Mouse (Mus musculus) hindbrain, postnatal 0 days (tissue): ENCODE measurements around the gene Arhgap32. TPM values are rescaled to one million over a fixed set of nuclear protein-coding genes. Genes with fewer than 3 reads are reported as not detected.

Experiments used
- ATAC-seq: fragments of 200-750 bp; cut with Nextera tagmentation; 2 replicates; pipeline ENCODE4 v1.8.0; 2017; ENCODE audit warnings: mild to moderate bottlenecking, moderate TSS enrichment, moderate library complexity
- DNase-seq: peaks from one replicate; pipeline ENCODE4 v3.0.0-alpha.2; 2015; ENCODE audit warnings: low spot score
- H3K27ac ChIP-seq: fragments of 300-500 bp; sonication (generic); 2 replicates; pipeline ENCODE4 v1.5.1; 2014; ENCODE audit warnings: mild to moderate bottlenecking
- H3K27me3 ChIP-seq: fragments of 300-500 bp; sonication (generic); 2 replicates; pipeline ENCODE4 v1.6.1; 2014; ENCODE audit warnings: low read length, mixed read lengths; ENCODE audit not compliant: insufficient read depth
- H3K36me3 ChIP-seq: fragments of 300-500 bp; sonication (generic); 2 replicates; pipeline ENCODE4 v1.6.1; 2014; ENCODE audit warnings: low read length, mixed read lengths; ENCODE audit not compliant: insufficient read depth
- H3K4me1 ChIP-seq: fragments of 300-500 bp; sonication (generic); 2 replicates; pipeline ENCODE4 v1.6.1; 2014; ENCODE audit warnings: antibody characterized with exemption, low read length, mixed read lengths; ENCODE audit not compliant: insufficient read depth
- H3K4me2 ChIP-seq: fragments of 300-500 bp; sonication (generic); 2 replicates; pipeline ENCODE4 v1.6.1; 2014; ENCODE audit warnings: low read depth, mild to moderate bottlenecking, low read length, moderate library complexity, mixed read lengths
- H3K4me3 ChIP-seq: fragments of 300-500 bp; sonication (generic); 2 replicates; pipeline ENCODE4 v1.5.1; 2014; ENCODE audit warnings: low read length
- H3K9ac ChIP-seq: fragments of 300-500 bp; sonication (generic); replicated peaks from 2 replicates; pipeline ENCODE4 v1.6.1; 2014; ENCODE audit warnings: mild to moderate bottlenecking, low read length, moderate library complexity, mixed read lengths
- H3K9me3 ChIP-seq: fragments of 300-500 bp; sonication (generic); 2 replicates; pipeline ENCODE4 v1.6.1; 2016; ENCODE audit warnings: low read length, mixed read lengths
- CTCF ChIP-seq: IDR thresholded peaks from 2 replicates; pipeline ENCODE4 v1.5.1; 2016; ENCODE audit warnings: antibody characterized with exemption, control low read depth, low read depth
- WGBS: fragments of 180-500 bp; shearing (Covaris S2); extraction: QIAGEN DNeasy Blood & Tissue Kit; methylation state at CpG from one replicate; pipeline ENCODE4 v1.1.7; 2014; 5-methylcytosine and 5-hydroxymethylcytosine counted together
- polyA plus RNA-seq: library from polyadenylated mRNA; unstranded; fragments of >200 nt; fragmentation: Nextera tagmentation; extraction: Ambion mirVana; gene quantifications from 2 replicates; pipeline ENCODE4 v1.2.1, GENCODE M21; 2015
- total RNA-seq: library from RNA; depleted of rRNA; stranded (reverse); fragments of >200 nt; gene quantifications from 2 replicates; pipeline ENCODE4 v1.2.3, GENCODE M21; 2014

The Arhgap32 gene
- total and polyA plus RNA-seq, 2 experiments from 2014 or later = 8.2 to 66.7 TPM

GRCm38 (mm10) chr9:32146257-32146996, 30.5 kb downstream of the Arhgap32 start:
- no peak for TF ChIP-seq CTCF
- 72% methylated on average over 12 of the region's 12 CpGs for WGBS
- Histone ChIP-seq H3K9me3 (no peaks in the 10 kb centered on the region), H3K36me3 (no peaks in the 10 kb centered on the region), H3K4me1 (0 out of 2 replicates have a peak, but pooled peaks cover 4% of the 10 kb centered on the region), H3K9ac (no peak overlapping the region), H3K4me2 (no peak overlapping the region), H3K27me3 (no peaks in the 10 kb centered on the region), H3K4me3 (no peak overlapping the region), H3K27ac (no peak overlapping the region)
- ATAC-seq = no peak
- DNase-seq = no peak

GRCm38 (mm10) chr9:32149241-32149640, 33.3 kb downstream of the Arhgap32 start:
- Histone ChIP-seq H3K27ac (no peak overlapping the region), H3K36me3 (no peaks in the 10 kb centered on the region), H3K4me2 (no peak overlapping the region), H3K4me1 (0 out of 2 replicates have a peak, but pooled peaks cover 4% of the 10 kb centered on the region), H3K4me3 (no peak overlapping the region), H3K27me3 (no peaks in the 10 kb centered on the region), H3K9ac (no peak overlapping the region), H3K9me3 (no peaks in the 10 kb centered on the region)
- ATAC-seq (no peak), DNase-seq (no peak)
- TF ChIP-seq CTCF = no peak
- 81% methylated on average over 3 of the region's 3 CpGs for WGBS

GRCm38 (mm10) chr9:32149836-32150642, 34.1 kb downstream of the Arhgap32 start:
- H3K27me3 ChIP-seq = no peaks in the 10 kb centered on the region
- no peak overlapping the region for H3K27ac ChIP-seq
- WGBS = 84% methylated on average over 11 of the region's 11 CpGs
- H3K4me3 ChIP-seq = no peak overlapping the region
- TF ChIP-seq CTCF = no peak
- 0 out of 2 replicates have a peak, but pooled peaks cover 4% of the 10 kb centered on the region for H3K4me1 ChIP-seq
- no peaks in the 10 kb centered on the region for H3K36me3 ChIP-seq
- ATAC-seq (no peak), DNase-seq (no peak)
- H3K9me3 ChIP-seq = no peaks in the 10 kb centered on the region
- H3K9ac ChIP-seq = no peak overlapping the region
- no peak overlapping the region for H3K4me2 ChIP-seq

- TF ChIP-seq CTCF = no peak
- WGBS = 93% methylated on average over 3 of the region's 3 CpGs
- ATAC-seq (no peak), DNase-seq (no peak)
- no peaks in the 10 kb centered on the region for H3K4me1 ChIP-seq
- H3K36me3 ChIP-seq = no peaks in the 10 kb centered on the region
- no peak overlapping the region for H3K4me3 ChIP-seq
- no peak overlapping the region for H3K9ac ChIP-seq
- no peak overlapping the region for H3K27ac ChIP-seq
- H3K27me3 ChIP-seq = no peaks in the 10 kb centered on the region
- no peak overlapping the region for H3K4me2 ChIP-seq
- H3K9me3 ChIP-seq = no peaks in the 10 kb centered on the region
These were observed 38.9 kb downstream of the Arhgap32 start for GRCm38 (mm10) chr9:32154727-32155371.

- WGBS = 67% methylated on average over 4 of the region's 4 CpGs
- no peak for TF ChIP-seq CTCF
These were observed 40.8 kb downstream of the Arhgap32 start for GRCm38 (mm10) chr9:32156706-32157105.

GRCm38 (mm10) chr9:32157201-32157600, 41.3 kb downstream of the Arhgap32 start:
- Histone ChIP-seq H3K4me1 (no peaks in the 10 kb centered on the region), H3K36me3 (no peaks in the 10 kb centered on the region), H3K9me3 (no peaks in the 10 kb centered on the region), H3K27ac (no peak overlapping the region), H3K27me3 (no peaks in the 10 kb centered on the region), H3K4me2 (no peak overlapping the region), H3K4me3 (no peak overlapping the region), H3K9ac (no peak overlapping the region)
- DNase-seq (no peak), ATAC-seq (no peak)
- no peak for TF ChIP-seq CTCF
- 73% methylated on average over 3 of the region's 3 CpGs for WGBS

More at GRCm38 (mm10) chr9:32156706-32157105, 40.8 kb downstream of the Arhgap32 start:
- Histone ChIP-seq H3K4me1 (no peaks in the 10 kb centered on the region), H3K27me3 (no peaks in the 10 kb centered on the region), H3K36me3 (no peaks in the 10 kb centered on the region), H3K27ac (no peak overlapping the region), H3K4me2 (no peak overlapping the region), H3K9me3 (no peaks in the 10 kb centered on the region), H3K4me3 (no peak overlapping the region), H3K9ac (no peak overlapping the region)
- peak; percentile 27; the same call in 1 of the 2 replicates for ATAC-seq
- DNase-seq = no peak
